Mouse (Mus musculus): ENCODE data around the gene Ifnab. TPM values are rescaled to one million over a fixed set of nuclear protein-coding genes. Genes with fewer than 3 reads are reported as not detected.

Gene Ifnab
- polyA plus RNA-seq (2012; ENCODE audit: insufficient read depth, insufficient read length, missing spikeins), result not detected in 2 replicates

GRCm38 (mm10) chr4:88691259-88691658 is at the start of gene Ifnab:
Gene Ifnab (minus strand): TSS chr4:88691359.
- no peak within 1 kb of the TSS for H3K4me3 ChIP-seq (ENCODE audit: insufficient read depth, low read length)
- TF ChIP-seq CTCF (IDR thresholded peaks at IDR 0.05; ENCODE audit: low read depth, low read length), result no peak
- no peak for TF ChIP-seq POLR2A (IDR thresholded peaks at IDR 0.05; ENCODE audit: borderline replicate concordance, low read depth, low read length)
- H3K27ac ChIP-seq (ENCODE audit: insufficient read depth, low read depth, low read length), result no peak within 1 kb of the TSS
- peaks cover 4% of the 10 kb centered on the region; the same call in 1 of the 2 replicates for H3K4me1 ChIP-seq (ENCODE audit: control insufficient read depth, insufficient read depth, low read length)

GRCm38 (mm10) chr4:88739036-88739435 is 47.9 kb upstream of the Ifnab start:
- H3K27ac ChIP-seq (ENCODE audit: insufficient read depth, low read depth, low read length), result no peak overlapping the region
- no peak overlapping the region for H3K4me3 ChIP-seq (ENCODE audit: insufficient read depth, low read length)
- H3K4me1 ChIP-seq (ENCODE audit: control insufficient read depth, insufficient read depth, low read length), result peaks cover 13% of the 10 kb centered on the region
- TF ChIP-seq CTCF (IDR thresholded peaks at IDR 0.05; ENCODE audit: low read depth, low read length) (no peak), POLR2A (IDR thresholded peaks at IDR 0.05; ENCODE audit: borderline replicate concordance, low read depth, low read length) (no peak)

- Histone ChIP-seq H3K4me1 (ENCODE audit: control insufficient read depth, insufficient read depth, low read length) (peaks cover 13% of the 10 kb centered on the region), H3K4me3 (ENCODE audit: insufficient read depth, low read length) (no peak overlapping the region), H3K27ac (ENCODE audit: insufficient read depth, low read depth, low read length) (no peak overlapping the region)
- TF ChIP-seq CTCF (IDR thresholded peaks at IDR 0.05; ENCODE audit: low read depth, low read length), result peak; percentile 90
- TF ChIP-seq POLR2A (IDR thresholded peaks at IDR 0.05; ENCODE audit: borderline replicate concordance, low read depth, low read length), result no peak
Observed at GRCm38 (mm10) chr4:88738480-88738879, 47.3 kb upstream of the Ifnab start.

- Histone ChIP-seq H3K4me3 (ENCODE audit: insufficient read depth, low read length) (peak overlapping the region; percentile 22; the same call in 1 of the 2 replicates), H3K27ac (ENCODE audit: insufficient read depth, low read depth, low read length) (peak overlapping the region; percentile 83), H3K4me1 (ENCODE audit: control insufficient read depth, insufficient read depth, low read length) (peaks cover 18% of the 10 kb centered on the region)
- no peak for TF ChIP-seq CTCF (IDR thresholded peaks at IDR 0.05; ENCODE audit: low read depth, low read length)
- TF ChIP-seq POLR2A (IDR thresholded peaks at IDR 0.05; ENCODE audit: borderline replicate concordance, low read depth, low read length), result no peak
Observed at GRCm38 (mm10) chr4:88727324-88727723, 36.2 kb upstream of the Ifnab start.

- no peak for TF ChIP-seq CTCF (IDR thresholded peaks at IDR 0.05; ENCODE audit: low read depth, low read length)
- no peak for TF ChIP-seq POLR2A (IDR thresholded peaks at IDR 0.05; ENCODE audit: borderline replicate concordance, low read depth, low read length)
- Histone ChIP-seq H3K4me1 (ENCODE audit: control insufficient read depth, insufficient read depth, low read length) (peaks cover 18% of the 10 kb centered on the region), H3K4me3 (ENCODE audit: insufficient read depth, low read length) (peak overlapping the region; percentile 22), H3K27ac (ENCODE audit: insufficient read depth, low read depth, low read length) (peak overlapping the region; percentile 83)
Observed at GRCm38 (mm10) chr4:88726727-88727126, 35.6 kb upstream of the Ifnab start.

- H3K27ac ChIP-seq (ENCODE audit: insufficient read depth, low read depth, low read length), result no peak overlapping the region
- TF ChIP-seq POLR2A (IDR thresholded peaks at IDR 0.05; ENCODE audit: borderline replicate concordance, low read depth, low read length) (no peak), CTCF (IDR thresholded peaks at IDR 0.05; ENCODE audit: low read depth, low read length) (no peak)
- H3K4me1 ChIP-seq (ENCODE audit: control insufficient read depth, insufficient read depth, low read length), result peaks cover 31% of the 10 kb centered on the region
- no peak overlapping the region for H3K4me3 ChIP-seq (ENCODE audit: insufficient read depth, low read length)
Observed at GRCm38 (mm10) chr4:88723497-88724090, 32.4 kb upstream of the Ifnab start.

GRCm38 (mm10) chr4:88721791-88722721 is 30.9 kb upstream of the Ifnab start, which contains the start of the genes Gm26566 and Klhl9:
Gene Gm26566 (plus strand): TSS chr4:88721805.
Gene Klhl9 (minus strand): TSS chr4:88722465.
- Histone ChIP-seq H3K27ac (ENCODE audit: insufficient read depth, low read depth, low read length) (peak within 1 kb of the TSS; percentile 91), H3K4me3 (ENCODE audit: insufficient read depth, low read length) (peak within 1 kb of the TSS; percentile 86), H3K4me1 (ENCODE audit: control insufficient read depth, insufficient read depth, low read length) (peaks cover 31% of the 10 kb centered on the region)
- TF ChIP-seq POLR2A (IDR thresholded peaks at IDR 0.05; ENCODE audit: borderline replicate concordance, low read depth, low read length), result no peak
- no peak for TF ChIP-seq CTCF (IDR thresholded peaks at IDR 0.05; ENCODE audit: low read depth, low read length)

- peaks cover 28% of the 10 kb centered on the region for H3K4me1 ChIP-seq (ENCODE audit: control insufficient read depth, insufficient read depth, low read length)
- TF ChIP-seq POLR2A (IDR thresholded peaks at IDR 0.05; ENCODE audit: borderline replicate concordance, low read depth, low read length) (no peak), CTCF (IDR thresholded peaks at IDR 0.05; ENCODE audit: low read depth, low read length) (no peak)
- H3K27ac ChIP-seq (ENCODE audit: insufficient read depth, low read depth, low read length), result no peak overlapping the region
- peak overlapping the region; percentile 51 for H3K4me3 ChIP-seq (ENCODE audit: insufficient read depth, low read length)
Observed at GRCm38 (mm10) chr4:88718715-88719114, 27.6 kb upstream of the Ifnab start.

GRCm38 (mm10) chr4:88715059-88715458 is 23.9 kb upstream of the Ifnab start:
- H3K27ac ChIP-seq (ENCODE audit: insufficient read depth, low read depth, low read length), result peak overlapping the region; percentile 29; the same call in 1 of the 2 replicates

More at GRCm38 (mm10) chr4:88715059-88715458, 23.9 kb upstream of the Ifnab start:
- TF ChIP-seq CTCF (IDR thresholded peaks at IDR 0.05; ENCODE audit: low read depth, low read length) (no peak), POLR2A (IDR thresholded peaks at IDR 0.05; ENCODE audit: borderline replicate concordance, low read depth, low read length) (no peak)
- Histone ChIP-seq H3K4me3 (ENCODE audit: insufficient read depth, low read length) (no peak overlapping the region), H3K4me1 (ENCODE audit: control insufficient read depth, insufficient read depth, low read length) (peaks cover 29% of the 10 kb centered on the region)
